Mouse (Mus musculus) bone marrow, adult 2 months (tissue): ENCODE measurements at regions not wholly inside any gene's neighbourhood (a gene's known extent, or its start where the extent isn't known, plus 50 kb on each side); places are given as distances from the start of the nearest gene placed in this dataset.

Experiments
- CTCF ChIP-seq: fragments of 200-500 bp; IDR thresholded peaks from 2 replicates; pipeline ENCODE4 v1.5.1; 2011; ENCODE audit warnings: low read length, control low read depth; ENCODE audit not compliant: control insufficient read depth, insufficient read depth
- POLR2A ChIP-seq: fragments of 200-500 bp; IDR thresholded peaks from 2 replicates; pipeline ENCODE4 v1.6.1; 2011; ENCODE audit warnings: low read depth, mild to moderate bottlenecking, control low read depth, low read length, borderline replicate concordance; ENCODE audit not compliant: control insufficient read depth

GRCm38 (mm10) chr13:110535785-110536184, 140.9 kb downstream of the Plk2 start:
- TF ChIP-seq CTCF (no peak), POLR2A (no peak)
